Mouse (Mus musculus) gastrocnemius, postnatal 25 days (tissue): Measurements from ENCODE around the gene Crebl2. TPM values are rescaled to one million over a fixed set of nuclear protein-coding genes. Genes with fewer than 3 reads are reported as not detected.

Experiments
- DNase-seq: peaks from one replicate; pipeline ENCODE4 v3.0.0; 2022
- long read RNA-seq, 2 experiments: library from polyadenylated mRNA; stranded (forward); transcript quantifications; one replicate each; pipeline ENCODE4 v2.0.0; 2021
- total RNA-seq, 2 experiments: library from RNA; stranded (reverse); gene quantifications; 1 replicate in 1 of 2; 2 replicates in 1 of 2; pipeline ENCODE4 v1.2.3; 2021

Gene Crebl2
- 1 to 10 TPM; 7.2 to 7.6 TPM for total RNA-seq
- long read RNA-seq, experiment 1, partial matches to known transcripts, result 0 of 1 reads
- long read RNA-seq, experiment 1, other reads (novel, unspliced or antisense), result 1 of 1 reads
- long read RNA-seq, experiment 2, result 0 reads

DNA sequence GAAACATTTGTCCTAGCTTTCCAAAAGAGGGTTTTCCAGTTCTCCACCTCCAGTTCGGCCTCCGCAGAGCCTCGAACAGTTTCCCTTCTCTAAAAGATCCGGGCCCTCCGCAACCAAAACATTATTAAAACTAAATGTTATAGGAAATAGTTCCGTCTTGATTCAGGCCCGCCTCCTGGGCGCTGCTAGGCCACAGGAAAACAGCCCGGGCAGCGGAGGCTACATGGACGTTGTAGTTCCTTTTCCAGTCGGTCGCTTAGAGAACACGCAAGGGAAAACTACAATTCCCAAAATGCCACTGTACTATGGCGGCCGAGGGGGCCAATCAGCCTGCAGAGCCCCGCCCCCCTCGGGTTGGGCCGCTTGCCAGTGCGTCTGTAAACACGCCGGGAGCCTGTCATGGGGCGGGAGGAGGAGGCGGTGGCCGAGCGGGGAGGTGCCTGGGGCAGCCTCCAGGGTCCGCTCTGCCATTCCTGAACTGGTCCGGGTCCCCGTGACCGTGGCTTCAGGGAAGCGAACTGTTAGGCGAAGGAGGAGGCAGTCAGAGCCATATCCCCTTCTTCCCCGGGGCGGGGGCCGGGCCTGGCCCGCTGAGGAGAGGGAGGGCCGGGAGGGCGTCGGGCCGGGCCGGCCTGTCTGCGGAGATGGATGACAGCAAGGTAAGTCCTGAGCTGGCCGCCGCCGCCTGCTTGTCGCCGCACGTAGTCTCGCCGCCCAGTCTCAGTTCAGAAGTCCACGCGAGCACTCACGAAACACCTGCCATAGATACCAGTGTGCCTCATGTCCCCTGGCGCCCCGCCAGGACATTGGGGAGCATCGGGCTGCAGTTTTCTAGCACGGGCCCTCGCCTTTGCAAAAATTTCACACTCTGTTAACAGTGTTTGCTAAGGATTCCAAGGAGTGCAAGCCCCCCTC is at the start of gene Crebl2:
Gene Crebl2, plus strand, starts transcription at position 369 of the 915 bp plus-strand sequence.
- DNase-seq, result peak; percentile 100

DNA sequence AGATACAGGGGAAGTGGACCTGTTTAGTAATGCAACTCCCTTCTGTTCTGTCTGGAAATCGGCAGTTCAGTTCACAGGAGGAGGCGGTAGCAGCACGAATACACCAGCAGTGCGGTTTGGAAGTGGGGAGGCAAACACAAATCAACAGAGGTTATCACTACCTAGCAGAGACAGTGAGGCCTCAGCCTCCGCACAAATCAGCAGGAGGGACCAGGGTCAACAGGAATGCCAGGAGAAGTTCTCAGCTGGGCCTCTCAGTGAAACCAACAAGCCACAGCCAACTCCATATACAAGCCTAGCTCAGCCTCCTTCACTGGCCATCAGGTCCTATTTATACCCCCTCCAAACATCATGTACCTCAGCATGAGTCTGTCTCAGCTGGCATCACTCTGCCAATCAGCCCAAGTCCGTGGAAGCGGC is 48.5 kb upstream of the Crebl2 start:
- peak; percentile 11 for DNase-seq

DNA sequence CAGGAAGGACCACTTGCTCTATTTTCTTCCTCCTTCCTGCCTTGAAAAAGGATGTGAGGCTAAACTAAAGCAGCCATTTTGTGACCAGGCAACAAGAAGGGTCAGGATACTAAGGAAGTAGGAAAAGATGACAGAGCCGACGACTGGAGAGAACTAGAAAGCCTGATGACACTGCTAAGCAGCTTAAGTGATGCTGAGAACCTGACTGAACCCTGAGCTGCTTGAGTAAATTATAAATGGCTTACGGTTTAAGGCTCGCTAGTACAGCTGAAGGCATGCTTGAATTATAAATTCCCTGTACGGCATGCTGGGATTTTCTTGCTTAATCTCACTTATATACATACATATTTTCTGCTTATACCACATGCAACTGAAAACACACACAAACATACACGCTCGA is 47.1 kb upstream of the Crebl2 start:
- DNase-seq, result no peak

DNA sequence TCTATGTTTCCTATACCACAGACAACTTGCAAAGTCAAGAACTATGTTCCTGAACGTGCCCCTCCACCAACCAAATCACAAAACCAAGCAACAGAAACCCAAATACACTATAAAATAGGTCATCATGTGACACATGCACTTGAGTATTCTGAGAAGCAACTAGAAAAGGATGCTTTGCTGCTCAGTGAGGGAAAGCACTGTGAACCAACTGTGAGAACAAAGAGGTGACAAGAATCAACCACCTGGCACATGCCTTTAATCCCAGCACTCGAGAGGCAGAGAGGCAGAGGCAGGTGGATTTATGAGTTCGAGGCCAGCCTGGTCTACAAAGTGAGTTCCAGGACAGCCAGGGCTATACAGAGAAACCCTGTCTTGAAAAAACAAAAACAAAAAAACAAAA is 43.5 kb upstream of the Crebl2 start:
- no peak for DNase-seq

DNA sequence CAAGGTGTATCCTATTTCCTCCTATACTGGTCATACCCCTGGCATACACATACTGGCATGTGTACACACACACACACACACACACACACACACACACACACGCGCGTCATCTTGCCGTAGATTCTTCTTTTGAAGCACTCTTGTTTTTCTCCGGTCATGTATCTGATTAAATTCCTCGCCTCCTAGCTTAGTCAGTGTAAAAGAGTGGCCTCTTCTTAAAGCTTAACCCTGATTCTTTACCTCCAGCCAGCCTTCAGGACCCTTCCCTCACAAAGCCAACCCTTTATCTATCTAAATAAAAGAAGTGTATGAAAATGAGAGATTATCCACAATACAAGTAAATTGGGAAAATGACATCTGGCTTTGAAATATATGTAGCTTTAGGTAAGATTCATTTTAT is 40.9 kb upstream of the Crebl2 start:
- DNase-seq, result no peak

DNA sequence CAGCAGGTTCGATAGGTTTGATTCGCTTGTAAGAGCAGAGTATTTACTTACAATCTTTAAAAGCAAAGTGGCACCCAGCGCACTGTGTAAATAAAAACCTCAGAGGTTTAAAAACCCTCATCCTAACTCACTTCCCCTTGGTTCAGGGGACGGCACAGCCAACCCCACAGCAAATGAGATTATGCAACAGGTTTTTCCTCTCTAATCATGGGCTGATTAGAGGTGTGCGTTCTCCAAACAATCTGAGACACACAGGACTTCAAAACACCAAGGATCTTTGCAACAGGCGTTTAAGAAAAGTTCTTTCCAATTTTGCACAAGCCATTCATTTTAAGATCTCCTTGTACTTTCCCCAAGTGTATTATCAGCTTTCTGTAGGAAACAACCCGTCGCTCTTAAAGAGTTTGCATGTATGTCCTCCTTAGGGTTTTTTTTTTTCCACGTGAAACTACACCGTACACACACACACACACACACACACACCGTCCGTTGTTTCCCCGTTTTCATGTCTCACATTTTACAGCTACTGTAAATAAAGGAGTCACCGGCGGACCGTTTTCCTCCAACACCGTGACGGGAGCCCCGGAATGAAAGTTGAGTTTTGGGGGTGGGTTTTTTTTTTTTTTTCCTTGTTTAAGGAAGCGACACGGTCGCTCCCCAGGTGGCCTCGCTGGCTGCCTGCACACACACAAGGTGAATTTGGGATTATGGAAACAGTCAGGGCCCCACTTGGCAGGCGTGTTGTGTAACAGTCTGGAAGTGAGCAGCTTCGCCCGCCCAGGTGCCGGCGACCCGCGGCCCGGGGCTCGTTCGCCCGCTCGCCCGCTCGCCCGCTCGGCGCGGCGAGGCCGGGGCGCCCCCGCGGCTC is 38.5 kb upstream of the Crebl2 start:
- DNase-seq, result peak; percentile 36

DNA sequence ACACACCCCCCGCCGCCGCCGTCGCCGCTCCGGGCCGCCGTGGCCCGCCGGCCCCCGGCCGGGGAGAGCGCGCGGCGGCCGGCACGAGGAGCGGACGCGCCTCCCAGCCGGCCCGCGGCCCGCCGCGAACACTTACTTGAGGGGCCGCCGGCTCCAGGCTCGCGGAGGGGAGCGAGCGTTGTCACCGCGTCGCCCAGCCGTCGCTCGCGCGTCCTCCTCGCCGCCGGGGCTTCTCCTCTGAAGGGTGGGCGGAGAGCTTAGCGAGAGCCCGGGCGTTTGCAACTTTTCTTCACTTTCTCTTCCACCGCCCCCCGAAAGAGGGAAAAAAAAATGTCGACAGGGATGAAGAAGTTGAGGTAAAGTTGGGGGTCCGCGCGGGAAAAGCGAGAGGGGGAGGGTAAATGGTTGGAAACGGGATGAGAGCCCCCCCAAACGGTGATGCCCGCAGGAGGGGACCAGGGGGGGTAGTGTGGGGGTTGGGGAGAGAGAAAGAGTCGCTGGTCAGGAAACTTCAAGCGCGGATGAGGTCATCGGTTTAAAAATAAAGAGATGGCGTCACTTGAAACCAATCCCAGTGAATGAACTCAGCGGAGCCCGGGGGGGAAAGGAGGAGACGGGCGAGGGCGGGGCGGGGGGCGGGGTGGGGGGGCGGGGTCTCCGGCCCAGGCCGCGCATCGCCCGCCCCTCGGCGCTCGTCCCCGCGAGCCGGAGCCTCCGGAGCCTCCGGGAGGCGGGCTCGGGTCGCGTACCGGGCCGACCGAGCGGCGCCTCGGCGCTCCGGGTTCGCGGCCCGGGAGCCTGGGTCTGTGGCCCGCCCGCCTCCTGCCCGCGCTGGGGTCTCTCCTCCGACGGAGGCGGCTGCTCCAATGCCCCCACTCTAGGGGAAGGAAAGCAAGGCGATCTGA is 37.6 kb upstream of the Crebl2 start, which contains the start of gene Dusp16:
Gene Dusp16, minus strand, starts transcription at position 485 of the 905 bp plus-strand sequence.
- DNase-seq, result peak; percentile 91

DNA sequence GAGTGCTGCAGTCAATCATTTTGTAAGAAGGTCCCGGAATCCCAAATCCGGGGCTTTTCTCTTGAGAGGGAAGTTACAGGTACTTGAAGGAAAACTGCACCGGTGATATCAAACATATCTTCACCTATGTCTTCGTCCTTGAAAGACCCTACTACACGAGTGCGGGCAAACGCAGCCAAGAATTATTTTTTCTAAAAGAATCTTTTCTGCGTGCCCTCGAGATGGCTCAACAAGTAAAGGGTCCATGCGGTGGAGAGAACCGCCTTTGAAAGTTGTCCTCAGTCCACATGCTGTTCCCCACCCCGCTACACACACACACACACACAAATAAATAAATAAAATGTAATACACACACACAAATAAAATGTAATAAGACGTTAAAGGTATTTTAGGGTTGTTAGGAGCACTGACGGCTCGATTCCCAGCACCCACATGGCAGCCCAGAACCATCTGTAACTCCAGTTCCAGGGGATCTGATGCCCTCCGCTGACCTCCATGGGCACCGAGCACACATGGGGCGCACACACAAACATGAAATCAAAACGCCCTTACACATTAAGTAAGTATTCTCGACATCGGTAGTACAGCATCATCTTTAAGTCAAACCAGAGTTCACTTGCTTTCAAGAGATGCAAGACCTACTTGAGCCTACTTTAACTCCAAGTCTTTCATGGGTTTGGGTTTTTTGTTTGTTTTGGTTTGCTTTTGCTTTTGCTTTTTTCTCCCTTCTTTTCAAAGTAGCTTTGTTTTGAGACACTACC is 36.7 kb upstream of the Crebl2 start:
- DNase-seq, result no peak

DNA sequence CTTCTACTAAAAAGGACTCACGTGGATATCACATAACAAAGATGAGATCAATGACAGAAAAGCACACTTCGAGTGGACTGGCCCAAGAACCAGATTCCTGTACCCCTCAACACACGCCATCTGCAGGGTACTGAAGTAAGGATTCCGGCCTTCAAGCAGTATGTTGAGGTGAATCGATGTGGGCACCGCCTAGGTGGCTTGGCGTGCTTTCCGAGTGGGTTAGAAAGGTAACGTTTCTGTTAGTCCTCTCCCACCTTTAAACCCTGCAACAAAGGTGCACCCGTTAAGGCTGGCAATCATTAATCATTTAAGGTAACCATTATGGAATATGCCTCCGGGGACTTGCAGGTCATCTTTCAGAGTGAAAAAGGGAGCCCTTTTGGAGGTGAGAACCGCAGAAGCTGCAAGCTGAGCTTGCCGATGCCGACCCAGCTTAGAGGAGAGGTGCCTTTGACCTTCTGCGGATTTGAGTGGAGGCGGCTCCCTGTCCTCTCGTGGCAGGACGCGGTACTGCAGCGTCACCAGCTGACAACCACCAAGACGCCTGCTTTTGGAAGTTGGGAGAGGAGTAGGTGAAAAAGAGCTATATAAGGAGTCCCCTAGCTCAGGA is 35.9 kb upstream of the Crebl2 start:
- peak; percentile 72 for DNase-seq

DNA sequence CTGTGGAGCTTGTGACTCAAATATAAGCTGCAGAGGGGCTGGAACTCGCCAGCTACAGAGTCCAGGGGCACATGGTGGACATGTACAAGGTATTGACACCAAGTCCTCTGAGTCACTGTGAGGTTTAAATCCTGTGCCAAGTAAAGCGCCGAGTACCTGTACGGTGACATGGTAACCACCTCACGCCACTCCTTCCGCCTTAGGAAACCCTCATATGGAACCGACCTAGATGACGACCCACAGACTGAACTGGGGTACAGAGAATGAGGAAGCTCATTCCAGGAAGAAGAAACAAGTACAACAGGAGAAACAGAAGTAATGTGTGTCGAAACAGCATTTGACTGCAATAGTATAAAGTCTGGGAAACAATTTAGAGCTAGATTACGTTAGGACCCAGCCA is 33.7 kb upstream of the Crebl2 start:
- no peak for DNase-seq

DNA sequence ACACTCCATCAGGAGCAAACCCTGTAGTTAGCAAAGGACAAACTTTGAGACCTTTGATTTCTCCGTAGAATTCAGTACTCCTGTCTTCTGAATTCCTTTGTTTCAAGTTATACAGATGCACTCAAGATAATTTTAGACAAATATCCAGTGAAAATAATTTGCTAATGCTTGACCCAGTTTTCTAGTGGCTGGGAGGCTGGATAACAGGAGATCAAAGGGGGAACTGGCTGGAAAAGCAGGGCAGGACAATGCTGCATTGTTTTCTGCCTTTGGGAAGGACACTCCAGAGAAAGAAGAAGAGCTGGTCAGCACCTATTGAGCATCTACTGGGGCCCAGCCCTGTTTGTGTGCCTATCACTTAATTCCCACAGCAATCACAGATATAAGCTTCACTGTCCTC is 28.5 kb upstream of the Crebl2 start:
- no peak for DNase-seq

DNA sequence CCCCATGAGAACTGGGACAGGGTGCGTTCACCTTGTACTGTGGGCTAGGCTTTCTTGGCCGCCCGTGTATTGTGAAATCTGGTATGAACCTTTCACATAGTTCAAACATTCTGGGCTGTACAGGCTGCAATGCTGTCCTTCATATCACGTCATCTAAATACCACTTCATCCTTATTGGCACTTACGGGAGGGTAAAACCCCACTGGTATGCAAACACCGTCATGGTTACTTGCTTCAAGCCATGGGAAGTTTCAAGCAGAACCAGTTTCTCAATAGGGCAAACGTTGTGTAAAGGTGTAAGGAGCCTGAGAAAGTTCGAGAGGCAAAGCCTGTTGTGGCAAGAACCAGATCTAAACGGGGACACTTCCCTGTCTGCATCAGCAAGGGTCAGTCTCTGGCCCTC is 27.3 kb upstream of the Crebl2 start:
- DNase-seq, result no peak

DNA sequence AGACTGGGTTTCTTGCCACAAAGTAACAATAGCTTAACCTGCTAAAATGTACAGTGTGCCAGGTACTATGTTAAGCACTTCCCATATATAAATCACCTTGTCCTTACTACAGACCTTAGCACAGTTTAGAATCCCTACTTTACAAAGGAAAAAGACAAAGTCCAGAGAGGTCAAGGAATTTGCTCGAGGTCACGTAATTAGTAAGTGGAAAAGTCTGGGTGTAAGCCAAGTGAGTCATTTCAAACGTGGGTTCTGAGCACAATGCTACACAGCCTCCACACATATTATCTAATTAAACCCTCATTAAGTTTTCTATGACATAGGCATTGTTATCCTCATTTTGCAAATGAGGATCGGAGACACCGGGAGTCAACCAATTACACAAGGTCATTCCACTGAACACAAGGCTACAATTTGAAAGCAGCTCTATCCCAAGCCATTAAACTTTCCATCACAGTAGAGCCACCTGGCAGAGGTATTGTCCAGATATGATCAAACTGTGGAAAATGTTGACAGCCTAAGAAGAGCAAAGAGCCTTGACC is 25.1 kb upstream of the Crebl2 start:
- DNase-seq, result no peak

DNA sequence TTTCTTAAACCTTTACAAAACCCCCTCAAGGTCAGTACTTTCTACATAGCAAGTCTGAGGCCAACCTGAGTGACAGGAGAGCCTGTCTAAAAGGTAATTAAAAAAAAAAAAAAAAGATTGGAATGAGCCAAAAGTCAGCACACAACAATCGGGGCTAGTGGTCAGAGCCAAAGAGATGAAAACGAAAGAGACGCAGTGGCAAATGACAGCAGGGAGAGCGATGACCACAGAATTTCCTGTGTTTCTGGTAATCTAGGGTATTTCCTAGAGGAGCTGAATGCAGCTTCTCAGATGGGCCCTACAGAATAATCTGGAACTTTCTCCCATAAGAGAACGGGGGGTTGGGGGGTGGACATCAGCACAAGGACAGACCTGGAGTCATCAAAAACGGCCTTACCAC is 23.8 kb upstream of the Crebl2 start:
- no peak for DNase-seq

DNA sequence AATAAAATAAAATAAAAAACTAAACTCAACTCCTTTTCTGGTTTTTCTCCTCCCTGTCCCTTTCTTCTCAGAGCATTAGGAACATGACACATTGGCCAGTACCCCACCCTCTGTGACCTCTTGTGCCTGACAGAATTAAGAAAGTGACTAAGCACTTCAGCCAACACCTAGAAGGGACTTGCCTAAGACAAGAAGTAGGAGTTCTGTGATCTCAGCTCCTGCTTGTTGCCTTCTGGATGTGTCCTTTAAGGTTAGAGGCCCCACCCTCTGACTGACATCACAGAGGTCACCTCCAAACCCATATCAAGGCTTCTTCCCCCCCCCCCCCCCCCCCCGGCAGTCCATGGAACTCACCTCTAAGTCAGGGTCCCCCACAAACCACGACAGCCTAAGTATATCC is 22.9 kb upstream of the Crebl2 start:
- DNase-seq, result no peak

DNA sequence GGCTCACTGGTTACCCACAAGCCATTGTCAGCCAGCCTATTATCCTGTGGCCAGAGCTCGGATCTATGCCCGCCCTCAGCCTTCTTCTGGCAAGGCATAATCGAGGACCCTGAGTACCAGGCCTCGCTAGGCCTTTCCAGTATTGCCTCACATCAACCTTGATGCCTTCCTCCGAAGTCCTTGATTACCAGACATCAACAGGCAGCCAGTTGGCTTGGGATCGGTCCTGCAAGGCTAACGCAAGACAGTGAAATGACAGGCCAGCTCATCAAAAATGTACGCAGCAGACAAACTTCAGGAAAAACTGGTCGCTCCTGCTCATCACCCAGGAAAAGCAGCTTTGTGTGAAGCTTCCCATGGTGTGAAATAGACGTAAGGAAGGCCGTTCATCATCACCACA is 22.2 kb upstream of the Crebl2 start:
- no peak for DNase-seq

DNA sequence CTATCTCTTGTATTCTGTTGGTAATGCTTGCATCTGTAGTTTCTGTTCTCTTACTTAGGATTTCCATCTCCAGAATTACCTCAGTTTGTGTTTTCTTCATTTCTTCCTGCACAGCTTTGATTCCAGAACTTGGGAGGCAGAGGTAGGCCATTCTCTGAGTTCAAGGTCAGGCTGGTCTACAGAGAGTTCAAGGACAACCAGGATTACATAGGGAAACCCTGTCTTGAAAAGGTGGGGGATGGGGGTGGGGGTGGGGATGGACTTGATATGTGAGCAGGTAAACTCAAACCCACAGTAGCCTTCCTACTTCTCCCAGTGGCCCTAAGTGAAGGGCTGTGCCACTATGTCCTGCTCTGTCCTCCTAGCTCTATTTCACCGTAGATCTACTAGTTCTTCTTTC is 16.9 kb upstream of the Crebl2 start:
- DNase-seq, result no peak

DNA sequence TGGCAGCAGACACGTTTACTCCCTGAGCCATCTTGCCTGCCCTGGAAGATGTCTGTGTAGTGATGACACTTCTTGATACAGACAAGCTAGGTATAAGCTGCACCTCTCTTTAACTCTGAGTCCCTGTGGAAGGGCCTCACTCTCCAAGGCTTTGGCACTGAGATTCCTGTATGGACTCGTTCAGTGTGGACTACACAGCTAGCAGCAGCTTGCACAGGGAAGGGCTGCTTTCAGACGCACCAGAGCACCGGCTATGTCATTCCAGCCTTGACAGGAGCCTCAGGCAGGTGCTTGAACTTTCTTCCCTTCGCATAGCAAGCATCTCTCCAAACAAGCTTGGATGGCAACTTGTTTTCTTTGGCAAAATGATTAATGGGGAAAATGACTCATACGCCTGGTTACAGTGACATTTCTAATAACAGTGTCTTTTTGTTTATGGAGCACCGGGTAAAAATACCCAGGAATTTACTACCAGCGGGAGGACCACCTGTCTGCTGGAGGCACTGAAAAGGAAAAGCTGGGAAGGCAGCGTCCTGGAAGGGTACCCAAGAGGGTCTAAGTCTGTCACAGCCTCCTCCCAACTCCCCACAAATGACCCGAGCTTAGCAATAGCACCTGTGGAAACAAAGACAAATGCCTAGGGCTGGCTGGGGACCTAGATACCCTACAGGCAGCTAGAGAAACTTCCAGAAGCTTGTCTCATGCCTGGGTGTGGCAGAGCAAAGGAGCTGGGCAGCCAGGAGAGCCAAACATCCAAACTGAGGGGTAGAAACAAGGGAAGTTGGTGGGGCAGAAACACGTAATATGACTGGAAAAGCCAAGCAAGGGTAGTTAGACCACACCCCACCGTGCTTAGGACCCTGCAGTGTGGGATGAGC is 12.7 kb upstream of the Crebl2 start:
- no peak for DNase-seq

DNA sequence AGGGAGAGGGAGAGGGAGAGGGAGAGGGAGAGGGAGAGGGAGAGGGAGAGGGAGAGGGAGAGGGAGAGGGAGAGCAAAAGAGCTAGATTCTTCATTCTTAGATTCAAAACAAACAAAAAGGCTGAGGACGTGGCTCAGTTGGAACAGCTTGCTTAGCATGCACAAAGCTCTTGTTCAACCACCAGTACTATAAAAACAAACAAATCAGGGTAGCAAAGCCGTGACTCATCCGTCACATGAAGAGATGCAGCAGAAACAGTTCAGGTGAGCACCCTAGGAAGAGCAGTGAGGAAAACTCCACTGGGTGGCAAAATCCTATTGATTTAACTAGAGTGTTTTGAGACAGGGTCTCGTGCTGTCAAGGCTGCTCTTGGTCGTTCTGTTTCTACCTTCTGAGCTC is 10.2 kb upstream of the Crebl2 start:
- no peak for DNase-seq
